Mouse (Mus musculus): Measurements from ENCODE around the gene Tas1r1.
"Not testable (repeated sequence)": the region's sequence is repeated elsewhere in the genome, so short reads cannot be mapped to it uniquely, and the experiment has no call there.

Tas1r1 gene

GRCm38 (mm10) chr4:152044609-152045008, 6.2 kb upstream of the Tas1r1 start:
- no peak for DNase-seq (ENCODE audit: low read depth, low spot score)

- no peak for DNase-seq (ENCODE audit: low read depth, low spot score)
Measured at GRCm38 (mm10) chr4:152043171-152043570, 4.8 kb upstream of the Tas1r1 start.

- DNase-seq (ENCODE audit: low read depth, low spot score), result no peak
Measured at GRCm38 (mm10) chr4:152041924-152042641, 3.7 kb upstream of the Tas1r1 start.

- no peak for DNase-seq (ENCODE audit: low read depth, low spot score)
Measured at GRCm38 (mm10) chr4:152039831-152040310, 1.5 kb upstream of the Tas1r1 start.

- peak; percentile 80 for DNase-seq (ENCODE audit: low read depth, low spot score)
Measured at GRCm38 (mm10) chr4:152038985-152039830, 840 bp upstream of the Tas1r1 start, which contains the start of gene Nol9. TSS of gene Nol9 (plus strand) at chr4:152039321.

GRCm38 (mm10) chr4:152036464-152036863, 1.9 kb downstream of the Tas1r1 start:
- not testable (repeated sequence) for DNase-seq (ENCODE audit: low read depth, low spot score)

- no peak for DNase-seq (ENCODE audit: low read depth, low spot score)
Measured at GRCm38 (mm10) chr4:152032922-152033321, 5.4 kb downstream of the Tas1r1 start.

- peak; percentile 37 for DNase-seq (ENCODE audit: low read depth, low spot score)
Measured at GRCm38 (mm10) chr4:152029997-152030396, 8.4 kb downstream of the Tas1r1 start.

GRCm38 (mm10) chr4:152029087-152029486, 9.3 kb downstream of the Tas1r1 start:
- peak; percentile 32 for DNase-seq (ENCODE audit: low read depth, low spot score)

GRCm38 (mm10) chr4:152028456-152028855, 9.9 kb downstream of the Tas1r1 start:
- DNase-seq (ENCODE audit: low read depth, low spot score), result no peak

- peak; percentile 96 for DNase-seq (ENCODE audit: low read depth, low spot score)
Measured at GRCm38 (mm10) chr4:152027524-152027923, 10.8 kb downstream of the Tas1r1 start, which contains the start of gene Zbtb48. TSS of gene Zbtb48 (minus strand) at chr4:152027671.

- DNase-seq (ENCODE audit: low read depth, low spot score), result peak; percentile 51
Measured at GRCm38 (mm10) chr4:152026751-152027508, 11.4 kb downstream of the Tas1r1 start.

- no peak for DNase-seq (ENCODE audit: low read depth, low spot score)
Measured at GRCm38 (mm10) chr4:152024525-152024924, 13.8 kb downstream of the Tas1r1 start.

GRCm38 (mm10) chr4:152022506-152022905, 15.9 kb downstream of the Tas1r1 start:
- no peak for DNase-seq (ENCODE audit: low read depth, low spot score)

GRCm38 (mm10) chr4:152021568-152022097, 16.7 kb downstream of the Tas1r1 start:
- no peak for DNase-seq (ENCODE audit: low read depth, low spot score)

- DNase-seq (ENCODE audit: low read depth, low spot score), result no peak
Measured at GRCm38 (mm10) chr4:152020024-152020423, 18.3 kb downstream of the Tas1r1 start.

- no peak for DNase-seq (ENCODE audit: low read depth, low spot score)
Measured at GRCm38 (mm10) chr4:152019073-152019472, 19.3 kb downstream of the Tas1r1 start.

GRCm38 (mm10) chr4:152013036-152013813, 25.1 kb downstream of the Tas1r1 start:
- DNase-seq (ENCODE audit: low read depth, low spot score), result no peak

- DNase-seq (ENCODE audit: low read depth, low spot score), result no peak
Measured at GRCm38 (mm10) chr4:152012109-152012508, 26.3 kb downstream of the Tas1r1 start.

GRCm38 (mm10) chr4:152011171-152011760, 27.1 kb downstream of the Tas1r1 start:
- DNase-seq (ENCODE audit: low read depth, low spot score), result no peak
